Mouse (Mus musculus) liver (tissue): ENCODE data around the gene Utp11.

Source experiments
- DNase-seq: peaks from one replicate; pipeline ENCODE4 v3.0.0-alpha.2; 2020; ENCODE audit warnings: mixed read lengths

The Utp11 gene

GRCm38 (mm10) chr4:124703881-124704796, 10.7 kb upstream of the Utp11 start:
- no peak for DNase-seq

- peak; percentile 20 for DNase-seq
These were observed 10.0 kb upstream of the Utp11 start for GRCm38 (mm10) chr4:124703406-124703805.

- DNase-seq, result no peak
These were observed 8.5 kb upstream of the Utp11 start for GRCm38 (mm10) chr4:124701916-124702315.

- peak; percentile 40 for DNase-seq
These were observed 7.8 kb upstream of the Utp11 start for GRCm38 (mm10) chr4:124701052-124701845.

- peak; percentile 85 for DNase-seq
These were observed 7.0 kb upstream of the Utp11 start, which contains the start of gene Fhl3 for GRCm38 (mm10) chr4:124700248-124700971. Gene Fhl3 (plus strand): TSS chr4:124700701.

- no peak for DNase-seq
These were observed 6.4 kb upstream of the Utp11 start for GRCm38 (mm10) chr4:124699791-124700190.

- no peak for DNase-seq
These were observed 2.6 kb upstream of the Utp11 start for GRCm38 (mm10) chr4:124695786-124696516.

- no peak for DNase-seq
These were observed 1.2 kb upstream of the Utp11 start for GRCm38 (mm10) chr4:124694572-124694971.

- no peak for DNase-seq
These were observed 961 bp downstream of the Utp11 start for GRCm38 (mm10) chr4:124692416-124692861.

- no peak for DNase-seq
These were observed 1.9 kb downstream of the Utp11 start for GRCm38 (mm10) chr4:124691455-124691854.

GRCm38 (mm10) chr4:124685897-124686402, 7.5 kb downstream of the Utp11 start:
- DNase-seq, result no peak

- no peak for DNase-seq
These were observed 7.9 kb downstream of the Utp11 start for GRCm38 (mm10) chr4:124685453-124685852.

- no peak for DNase-seq
These were observed 8.4 kb downstream of the Utp11 start for GRCm38 (mm10) chr4:124685004-124685403.

- DNase-seq, result no peak
These were observed 9.9 kb downstream of the Utp11 start for GRCm38 (mm10) chr4:124683474-124683873.

GRCm38 (mm10) chr4:124682270-124682669, 11.1 kb downstream of the Utp11 start:
- no peak for DNase-seq

GRCm38 (mm10) chr4:124675958-124676357, 17.4 kb downstream of the Utp11 start:
- DNase-seq, result no peak

GRCm38 (mm10) chr4:124675037-124675436, 18.4 kb downstream of the Utp11 start:
- peak; percentile 67 for DNase-seq

- DNase-seq, result no peak
These were observed 18.9 kb downstream of the Utp11 start for GRCm38 (mm10) chr4:124674334-124675032.

- DNase-seq, result no peak
These were observed 20.8 kb downstream of the Utp11 start for GRCm38 (mm10) chr4:124672347-124673320.

GRCm38 (mm10) chr4:124671583-124671982, 21.8 kb downstream of the Utp11 start:
- no peak for DNase-seq
